10 mouse cellular contexts compared by ENCODE assay signal in the genomic region with DNA sequence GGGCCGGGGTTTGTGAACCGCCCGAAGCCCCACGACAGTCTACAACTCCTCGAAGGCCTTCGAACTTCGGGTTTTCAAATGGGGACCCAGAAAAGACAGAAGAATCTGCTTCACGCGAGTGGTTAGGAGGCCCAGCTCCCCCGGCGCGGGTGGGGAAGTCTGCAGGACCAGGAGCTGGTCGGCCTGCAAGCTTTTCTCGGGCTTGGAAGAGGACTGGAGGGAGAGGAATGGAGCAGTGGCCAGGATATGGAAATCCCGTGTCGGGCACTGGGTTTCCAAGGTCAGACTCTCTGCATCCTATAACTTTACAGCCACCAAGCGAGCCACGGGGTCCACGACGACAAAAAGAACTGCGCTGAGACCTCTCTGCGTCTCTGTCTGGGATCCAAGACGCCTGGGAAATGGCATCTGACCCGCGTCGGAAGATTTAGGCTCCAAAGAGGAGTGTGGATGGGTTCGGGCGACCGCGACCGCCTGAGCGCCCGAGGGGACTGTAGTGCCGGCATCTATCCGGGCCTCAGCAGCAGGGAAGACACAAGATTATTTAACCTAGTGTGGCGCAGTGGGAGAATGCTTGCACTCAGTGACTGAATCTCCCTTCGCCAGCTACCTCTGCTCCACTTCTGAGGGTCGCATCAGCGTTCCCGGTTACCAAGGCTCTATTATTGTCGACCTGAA. TPM values are rescaled to one million over a fixed set of nuclear protein-coding genes. Genes with fewer than 3 reads are reported as not detected.
DNase-seq lines count a peak whose midpoint lies in the region; ATAC-seq lines count a peak whose summit lies in the region.
"Had no signal": no experiment of that assay in that cellular context is flagged by ENCODE, and none has a peak within 500 bp of the region (broad histone marks: within the 10 kb centered on the region; RNA-seq: fewer than 3 reads in every experiment).

No protein-coding gene starts in this region.

- peak overlapping the region; percentile 45; the same call in 1 of the 2 replicates for H3K4me3 ChIP-seq in forebrain, embryonic 10.5 days
- H3K4me3 ChIP-seq in forebrain, embryonic 15.5 days, result no peak overlapping the region
- H3K4me3 ChIP-seq in kidney, embryonic 16.5 days (ENCODE audit: low read length), result peak overlapping the region; percentile 37
- H3K4me3 ChIP-seq in embryonic facial prominence, embryonic 13.5 days, result peak overlapping the region; percentile 41
- no peak overlapping the region for H3K4me3 ChIP-seq in neural tube, embryonic 11.5 days (ENCODE audit: low read depth, low read length)
- H3K4me3 ChIP-seq in hindbrain, embryonic 16.5 days (ENCODE audit: low read length), result no peak overlapping the region
- H3K4me3 ChIP-seq: left cerebral cortex, adult 2 months had no signal

- H3K4me2 ChIP-seq in forebrain, embryonic 15.5 days (replicated peaks), result no peak overlapping the region
- H3K4me2 ChIP-seq in kidney, embryonic 16.5 days (replicated peaks; ENCODE audit: low read depth, low read length), result 0 out of 2 replicates have a peak overlapping the region, but pooled peaks have one; percentile 16
- H3K4me2 ChIP-seq in embryonic facial prominence, embryonic 13.5 days, result peak overlapping the region; percentile 63
- H3K4me2 ChIP-seq in neural tube, embryonic 11.5 days (ENCODE audit: low read depth), result no peak overlapping the region
- H3K4me2 ChIP-seq in hindbrain, embryonic 16.5 days (ENCODE audit: low read length), result no peak overlapping the region

- H3K9me3 ChIP-seq in forebrain, embryonic 10.5 days, result no peaks in the 10 kb centered on the region
- no peaks in the 10 kb centered on the region for H3K9me3 ChIP-seq in forebrain, embryonic 15.5 days
- no peaks in the 10 kb centered on the region for H3K9me3 ChIP-seq in kidney, embryonic 16.5 days (ENCODE audit: low read length)
- no peaks in the 10 kb centered on the region for H3K9me3 ChIP-seq in embryonic facial prominence, embryonic 13.5 days
- H3K9me3 ChIP-seq in neural tube, embryonic 11.5 days (ENCODE audit: control insufficient read depth, low read length), result no peaks in the 10 kb centered on the region
- no peaks in the 10 kb centered on the region for H3K9me3 ChIP-seq in hindbrain, embryonic 16.5 days (ENCODE audit: control insufficient read depth, low read length)
- H3K9me3 ChIP-seq: hindbrain, embryonic 15.5 days had no signal

- H3K27ac ChIP-seq in forebrain, embryonic 10.5 days, result no peak overlapping the region
- H3K27ac ChIP-seq in forebrain, embryonic 15.5 days (replicated peaks), result no peak overlapping the region
- H3K27ac ChIP-seq in kidney, embryonic 16.5 days (ENCODE audit: low read length), result no peak overlapping the region
- no peak overlapping the region for H3K27ac ChIP-seq in embryonic facial prominence, embryonic 13.5 days
- H3K27ac ChIP-seq in neural tube, embryonic 11.5 days (ENCODE audit: low read depth, low read length), result no peak overlapping the region
- H3K27ac ChIP-seq in hindbrain, embryonic 16.5 days (ENCODE audit: low read depth, low read length), result no peak overlapping the region
- H3K27ac ChIP-seq: hindbrain, embryonic 15.5 days; left cerebral cortex, adult 2 months had no signal

- peak; percentile 61 for DNase-seq in forebrain, embryonic 10.5 days (ENCODE audit: extremely low spot score, low spot score)
- DNase-seq in kidney, postnatal 14 days, result no peak
- peak; percentile 48 for DNase-seq in neural tube, embryonic 11.5 days (ENCODE audit: low spot score)
- DNase-seq in retina, postnatal 1 day, result no peak

- no peaks in the 10 kb centered on the region for H3K36me3 ChIP-seq in forebrain, embryonic 10.5 days (replicated peaks)
- no peaks in the 10 kb centered on the region for H3K36me3 ChIP-seq in forebrain, embryonic 15.5 days
- H3K36me3 ChIP-seq in kidney, embryonic 16.5 days (ENCODE audit: insufficient read depth, low read length), result no peaks in the 10 kb centered on the region
- H3K36me3 ChIP-seq in embryonic facial prominence, embryonic 13.5 days, result no peaks in the 10 kb centered on the region
- no peaks in the 10 kb centered on the region for H3K36me3 ChIP-seq in neural tube, embryonic 11.5 days (ENCODE audit: control insufficient read depth, insufficient read depth, low read length)
- no peaks in the 10 kb centered on the region for H3K36me3 ChIP-seq in hindbrain, embryonic 16.5 days (ENCODE audit: control insufficient read depth, insufficient read depth, low read length)
- H3K36me3 ChIP-seq: hindbrain, embryonic 15.5 days had no signal

- H3K27me3 ChIP-seq in forebrain, embryonic 10.5 days (ENCODE audit: poor library complexity, severe bottlenecking), result peaks cover 100% of the 10 kb centered on the region
- H3K27me3 ChIP-seq in forebrain, embryonic 15.5 days, result peaks cover 92% of the 10 kb centered on the region
- peaks cover 95% of the 10 kb centered on the region for H3K27me3 ChIP-seq in kidney, embryonic 16.5 days (ENCODE audit: insufficient read depth, low read length)
- peaks cover 98% of the 10 kb centered on the region for H3K27me3 ChIP-seq in embryonic facial prominence, embryonic 13.5 days
- H3K27me3 ChIP-seq in neural tube, embryonic 11.5 days (ENCODE audit: control insufficient read depth, insufficient read depth, low read length), result peaks cover 97% of the 10 kb centered on the region
- peaks cover 64% of the 10 kb centered on the region for H3K27me3 ChIP-seq in hindbrain, embryonic 16.5 days (replicated peaks; ENCODE audit: control insufficient read depth, insufficient read depth, low read length)

- under 1% methylated on average over 41 of the region's 41 CpGs for WGBS in forebrain, embryonic 10.5 days
- under 1% methylated on average over 41 of the region's 41 CpGs for WGBS in forebrain, embryonic 15.5 days
- under 1% methylated on average over 41 of the region's 41 CpGs for WGBS in kidney, embryonic 16.5 days
- 1% methylated on average over 41 of the region's 41 CpGs for WGBS in embryonic facial prominence, embryonic 13.5 days
- under 1% methylated on average over 41 of the region's 41 CpGs for WGBS in neural tube, embryonic 11.5 days
- under 1% methylated on average over 41 of the region's 41 CpGs for WGBS in hindbrain, embryonic 16.5 days

- peaks cover 52% of the 10 kb centered on the region for H3K4me1 ChIP-seq in forebrain, embryonic 10.5 days
- H3K4me1 ChIP-seq in forebrain, embryonic 15.5 days, result peaks cover 15% of the 10 kb centered on the region
- peaks cover 18% of the 10 kb centered on the region for H3K4me1 ChIP-seq in kidney, embryonic 16.5 days (ENCODE audit: insufficient read depth, low read length)
- H3K4me1 ChIP-seq in embryonic facial prominence, embryonic 13.5 days, result peaks cover 44% of the 10 kb centered on the region
- peaks cover 12% of the 10 kb centered on the region for H3K4me1 ChIP-seq in neural tube, embryonic 11.5 days (ENCODE audit: control insufficient read depth, insufficient read depth, low read length)
- H3K4me1 ChIP-seq in hindbrain, embryonic 16.5 days (ENCODE audit: control insufficient read depth, insufficient read depth, low read depth, low read length), result peaks cover 5% of the 10 kb centered on the region; the same call in 1 of the 2 replicates

- no peak for ATAC-seq in forebrain, embryonic 15.5 days (replicated peaks)
- no peak for ATAC-seq in kidney, embryonic 16.5 days (ENCODE audit: low FRiP score, low TSS enrichment)
- ATAC-seq in embryonic facial prominence, embryonic 13.5 days (ENCODE audit: insufficient number of reproducible peaks, insufficient read depth, low FRiP score, low TSS enrichment, low read depth), result no peak
- ATAC-seq in neural tube, embryonic 11.5 days (ENCODE audit: insufficient read depth, low FRiP score, low TSS enrichment), result no peak
- ATAC-seq in hindbrain, embryonic 16.5 days, result no peak

- H3K9ac ChIP-seq in forebrain, embryonic 15.5 days (replicated peaks), result no peak overlapping the region
- no peak overlapping the region for H3K9ac ChIP-seq in kidney, embryonic 16.5 days (replicated peaks; ENCODE audit: low read length)
- no peak overlapping the region; the same call in 1 of the 2 replicates for H3K9ac ChIP-seq in embryonic facial prominence, embryonic 13.5 days
- H3K9ac ChIP-seq in neural tube, embryonic 11.5 days (ENCODE audit: low read length), result no peak overlapping the region
- H3K9ac ChIP-seq in hindbrain, embryonic 16.5 days (ENCODE audit: low read depth, low read length), result no peak overlapping the region
- H3K9ac ChIP-seq: hindbrain, embryonic 15.5 days had no signal

RNA-seq across cellular contexts. Expression of gene Sim2, which starts 0.7 kb away (rescaled TPM):
- 0.04 and 0.14 TPM in 2 replicates for polyA plus RNA-seq in forebrain, embryonic 10.5 days (2016; fragmentation: Nextera tagmentation; extraction: Ambion mirVana)
- 0.04 TPM in 1 of 2 replicates, not detected in the other for polyA plus RNA-seq in forebrain, embryonic 15.5 days (2015; fragmentation: Nextera tagmentation; extraction: Ambion mirVana)
- polyA plus RNA-seq in kidney, embryonic 16.5 days (2015; fragmentation: Nextera tagmentation; extraction: Ambion mirVana), result 1.3 and 1.7 TPM in 2 replicates
- polyA plus RNA-seq in embryonic facial prominence, embryonic 13.5 days (2015; fragmentation: Nextera tagmentation; extraction: Ambion mirVana), result 0.50 and 0.58 TPM in 2 replicates
- polyA plus RNA-seq in neural tube, embryonic 11.5 days (2014; fragmentation: Nextera tagmentation; extraction: Ambion mirVana), result 0.16 and 0.35 TPM in 2 replicates
- 0.10 TPM in 1 of 2 replicates, not detected in the other for polyA plus RNA-seq in hindbrain, embryonic 16.5 days (2015; fragmentation: Nextera tagmentation; extraction: Ambion mirVana)

Comparison
In these comparisons a context has a peak if more than half of its experiments do, and no peak if none do; other contexts are left out.
1. H3K4me3 ChIP-seq: peak in forebrain, embryonic 10.5 days (single experiment), kidney, embryonic 16.5 days (single experiment) and embryonic facial prominence, embryonic 13.5 days (single experiment); none in forebrain, embryonic 15.5 days (single experiment), neural tube, embryonic 11.5 days (single experiment) and hindbrain, embryonic 16.5 days (single experiment).
2. DNase-seq: peak in forebrain, embryonic 10.5 days (single experiment) and neural tube, embryonic 11.5 days (single experiment); none in kidney, postnatal 14 days (single experiment) and retina, postnatal 1 day (single experiment).
3. H3K4me2 ChIP-seq: peak in kidney, embryonic 16.5 days (single experiment) and embryonic facial prominence, embryonic 13.5 days (single experiment); none in forebrain, embryonic 15.5 days (single experiment), neural tube, embryonic 11.5 days (single experiment) and hindbrain, embryonic 16.5 days (single experiment).